Mouse (Mus musculus): Measurements from ENCODE around the gene Rhox2c.
"Not testable (repeated sequence)": the region's sequence is repeated elsewhere in the genome, so short reads cannot be mapped to it uniquely, and the experiment has no call there.

Rhox2c gene

GRCm38 (mm10) chrX:37453380-37453779, at the start of gene Rhox2c:
TSS of gene Rhox2c (plus strand) at chrX:37453680.
- not testable (repeated sequence) for DNase-seq (ENCODE audit: low spot score)

GRCm38 (mm10) chrX:37411767-37412166, 41.7 kb upstream of the Rhox2c start, which contains the start of gene Rhox2b:
TSS of gene Rhox2b (plus strand) at chrX:37412067.
- DNase-seq (ENCODE audit: low spot score): not testable (repeated sequence)

GRCm38 (mm10) chrX:37432194-37432593, 21.3 kb upstream of the Rhox2c start, which contains the start of gene Rhox4b:
TSS of gene Rhox4b (plus strand) at chrX:37432494.
- not testable (repeated sequence) for DNase-seq (ENCODE audit: low spot score)

- not testable (repeated sequence) for DNase-seq (ENCODE audit: low spot score)
Measured at GRCm38 (mm10) chrX:37458285-37458684, 4.8 kb downstream of the Rhox2c start, which contains the start of gene Rhox3c. TSS of gene Rhox3c (plus strand) at chrX:37458585.

GRCm38 (mm10) chrX:37480037-37480436, 26.6 kb downstream of the Rhox2c start, which contains the start of gene Rhox4c:
TSS of gene Rhox4c (plus strand) at chrX:37480337.
- DNase-seq (ENCODE audit: low spot score): not testable (repeated sequence)

- DNase-seq (ENCODE audit: low spot score): not testable (repeated sequence)
Measured at GRCm38 (mm10) chrX:37514059-37514458, 60.6 kb downstream of the Rhox2c start, which contains the start of gene Rhox4d. TSS of gene Rhox4d (plus strand) at chrX:37514359.

Data from lung, postnatal 25 days (tissue).